Mouse (Mus musculus): ENCODE data around the gene Fam83d. TPM values are rescaled to one million over a fixed set of nuclear protein-coding genes. Genes with fewer than 3 reads are reported as not detected.

Fam83d gene
- polyA plus RNA-seq, 1 experiment from 2014 or later = 71.8 TPM

DNA sequence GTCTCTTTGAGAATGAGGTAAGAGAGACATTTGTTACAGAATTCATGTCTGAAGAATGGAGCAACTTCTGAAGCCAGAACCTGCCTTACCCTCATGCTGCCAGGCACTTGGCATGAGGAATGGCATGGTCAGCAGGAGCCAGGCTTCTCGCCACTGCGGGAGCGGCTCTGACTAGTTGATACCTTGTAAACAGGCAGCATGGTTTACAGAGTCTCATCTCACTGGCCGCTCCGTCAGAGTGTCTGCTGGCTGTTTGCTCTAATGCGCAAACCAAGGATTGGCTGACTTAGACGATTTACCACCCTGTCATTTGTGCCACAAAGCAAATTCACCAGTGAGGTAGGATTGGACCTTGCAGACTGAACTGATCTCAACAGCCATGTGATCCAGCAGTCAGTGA, 13.2 kb downstream of the Fam83d start:
- no peak for ATAC-seq (ENCODE audit: borderline replicate concordance, extremely low read depth, low FRiP score, low TSS enrichment)
- Histone ChIP-seq H3K4me1 (peaks cover 27% of the 10 kb centered on the region), H3K27ac (no peak overlapping the region), H3K36me3 (peaks cover 60% of the 10 kb centered on the region), H3K9ac (no peak overlapping the region), H3K4me3 (no peak overlapping the region), H3K4me2 (no peak overlapping the region), H3K27me3 (no peaks in the 10 kb centered on the region), H3K9me3 (no peaks in the 10 kb centered on the region)
- WGBS = 90% methylated on average over 7 of the region's 7 CpGs

DNA sequence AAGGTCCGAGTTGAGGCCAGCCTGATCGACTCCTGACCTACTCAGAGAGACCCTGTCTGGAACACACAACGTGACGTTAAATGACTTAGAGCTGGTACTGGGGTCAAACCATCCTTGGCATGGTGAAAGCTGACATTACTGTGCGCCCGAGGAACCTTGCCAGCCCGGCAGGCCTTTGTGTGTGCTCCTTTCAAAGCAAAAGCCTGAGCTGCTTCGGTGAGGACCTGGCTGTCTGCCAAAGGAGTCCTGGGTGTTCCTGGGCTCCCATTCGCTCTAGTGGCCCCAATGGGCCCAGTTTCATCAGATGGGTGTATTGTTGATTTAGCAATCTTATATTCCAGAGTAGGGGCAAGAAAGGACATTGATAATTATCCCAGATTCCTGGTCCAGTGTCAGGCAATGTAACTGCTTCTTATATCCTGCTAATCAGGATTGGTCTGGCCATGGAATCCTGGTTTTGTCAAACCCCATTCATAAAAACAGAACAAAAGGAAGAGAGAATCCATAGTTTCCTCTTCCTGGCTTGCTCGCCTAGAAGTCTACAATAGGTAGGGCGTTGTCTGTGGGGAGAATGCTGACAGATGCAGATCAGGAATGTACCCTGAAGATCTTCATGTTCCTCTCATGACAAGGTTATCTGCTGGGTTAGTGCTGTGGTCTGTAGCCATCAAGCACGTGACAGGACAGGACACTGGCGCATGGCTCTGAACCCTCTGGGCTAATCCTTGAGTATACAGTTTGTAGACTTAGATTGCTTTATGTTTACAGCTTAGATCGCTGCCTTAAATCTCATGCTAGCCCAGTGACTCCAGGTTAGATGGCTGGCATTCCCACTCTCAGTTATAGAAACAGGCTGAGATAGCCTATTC, 19.3 kb downstream of the Fam83d start:
- Histone ChIP-seq H3K36me3 (peaks cover 37% of the 10 kb centered on the region), H3K9me3 (no peaks in the 10 kb centered on the region), H3K4me1 (0 out of 2 replicates have a peak, but pooled peaks cover 4% of the 10 kb centered on the region), H3K4me2 (no peak overlapping the region), H3K27me3 (no peaks in the 10 kb centered on the region), H3K27ac (no peak overlapping the region), H3K9ac (no peak overlapping the region), H3K4me3 (no peak overlapping the region)
- ATAC-seq (ENCODE audit: borderline replicate concordance, extremely low read depth, low FRiP score, low TSS enrichment) = no peak
- 74% methylated on average over 14 of the region's 14 CpGs for WGBS

DNA sequence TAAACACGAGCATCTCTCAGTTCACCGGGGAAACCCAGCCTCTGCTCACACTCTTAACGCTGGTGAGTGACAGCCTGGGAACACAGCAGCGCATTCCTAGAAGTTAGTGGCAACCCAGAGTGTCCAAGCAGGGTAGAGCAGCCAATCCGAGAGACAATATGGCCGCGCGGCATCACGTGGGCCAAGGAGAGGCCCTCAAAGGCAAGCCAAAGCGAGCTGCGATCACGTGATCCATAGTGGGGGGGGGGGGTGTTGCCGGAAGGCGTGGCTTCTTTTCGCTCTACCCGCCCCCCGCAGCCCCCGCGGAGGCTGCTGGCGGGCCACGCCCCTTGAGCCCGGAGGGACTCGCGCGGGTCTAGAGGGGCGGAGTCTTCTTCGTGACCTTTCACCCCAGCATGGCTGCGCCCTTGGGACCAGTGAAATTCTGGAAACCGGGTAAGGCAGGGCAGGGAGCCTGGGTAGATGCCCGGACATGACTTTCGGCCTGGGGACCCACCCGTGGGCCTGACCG, 26.7 kb downstream of the Fam83d start, which contains the start of gene Dhx35:
Gene Dhx35, plus strand, starts transcription at position 314 of the 511 bp plus-strand sequence.
- H3K36me3 ChIP-seq = no peaks in the 10 kb centered on the region
- peak within 1 kb of the TSS; percentile 84 for H3K4me2 ChIP-seq
- no peaks in the 10 kb centered on the region for H3K9me3 ChIP-seq
- H3K4me3 ChIP-seq = peak within 1 kb of the TSS; percentile 95
- peak within 1 kb of the TSS; percentile 75 for H3K27ac ChIP-seq
- H3K9ac ChIP-seq = peak within 1 kb of the TSS; percentile 62
- H3K4me1 ChIP-seq = peaks cover 11% of the 10 kb centered on the region
- ATAC-seq (ENCODE audit: borderline replicate concordance, extremely low read depth, low FRiP score, low TSS enrichment) = peak; percentile 99
- WGBS = 0% methylated on average over 29 of the region's 33 CpGs
- no peaks in the 10 kb centered on the region for H3K27me3 ChIP-seq

DNA sequence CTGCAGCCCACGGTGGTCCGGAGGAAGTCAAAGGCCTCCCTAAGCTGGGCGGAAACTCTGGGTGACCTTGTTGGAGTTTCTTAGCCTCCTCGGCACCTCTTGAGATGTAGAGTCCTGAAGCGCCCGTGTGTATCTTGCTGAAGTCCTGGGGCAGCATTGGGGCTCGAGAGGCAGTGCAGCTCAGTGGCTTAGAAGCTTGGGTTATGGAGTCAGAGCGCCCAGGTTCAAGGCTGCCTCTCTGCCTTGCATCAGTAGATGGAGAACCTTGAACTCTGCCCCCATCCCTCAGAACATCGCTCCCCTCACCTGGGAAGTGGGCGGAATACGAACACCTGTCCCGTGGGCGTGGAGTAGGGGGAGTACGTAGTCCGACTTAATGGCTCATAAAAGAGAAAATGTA, 27.1 kb downstream of the Fam83d start:
- 8% methylated on average over 15 of the region's 15 CpGs for WGBS
- peak overlapping the region; percentile 62 for H3K9ac ChIP-seq

DNA sequence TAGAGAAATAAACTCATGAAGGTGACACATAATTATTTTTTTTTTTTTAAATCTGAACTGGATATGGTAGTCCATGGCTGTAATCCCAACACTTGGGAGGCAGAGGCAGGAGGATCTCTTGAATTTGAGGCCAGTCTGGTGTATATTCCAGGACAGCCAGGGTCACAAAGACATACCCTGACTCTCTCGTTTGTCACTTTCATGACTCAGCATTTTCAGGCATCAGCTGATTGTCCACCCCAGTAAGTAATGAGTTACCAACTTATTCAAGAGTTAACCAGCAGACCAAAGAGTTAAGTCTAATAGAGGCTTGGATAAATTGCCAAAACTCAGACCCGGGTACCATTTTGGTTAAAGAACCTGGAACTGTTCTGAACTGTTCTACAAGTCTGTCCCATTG, 28.0 kb downstream of the Fam83d start:
- H3K4me3 ChIP-seq = no peak overlapping the region
- no peak overlapping the region for H3K9ac ChIP-seq
- ATAC-seq (ENCODE audit: borderline replicate concordance, extremely low read depth, low FRiP score, low TSS enrichment) = no peak
- no peaks in the 10 kb centered on the region for H3K9me3 ChIP-seq
- no peaks in the 10 kb centered on the region for H3K36me3 ChIP-seq
- peaks cover 11% of the 10 kb centered on the region for H3K4me1 ChIP-seq
- no peak overlapping the region for H3K4me2 ChIP-seq
- no peaks in the 10 kb centered on the region for H3K27me3 ChIP-seq
- 81% methylated on average over 2 of the region's 2 CpGs for WGBS
- no peak overlapping the region for H3K27ac ChIP-seq

More for the DNA sequence above, 27.1 kb downstream of the Fam83d start:
- Histone ChIP-seq H3K27me3 (no peaks in the 10 kb centered on the region), H3K4me3 (peak overlapping the region; percentile 95), H3K27ac (peak overlapping the region; percentile 75), H3K9me3 (no peaks in the 10 kb centered on the region), H3K36me3 (no peaks in the 10 kb centered on the region), H3K4me1 (peaks cover 11% of the 10 kb centered on the region), H3K4me2 (peak overlapping the region; percentile 84)
- ATAC-seq (ENCODE audit: borderline replicate concordance, extremely low read depth, low FRiP score, low TSS enrichment) = no peak

DNA sequence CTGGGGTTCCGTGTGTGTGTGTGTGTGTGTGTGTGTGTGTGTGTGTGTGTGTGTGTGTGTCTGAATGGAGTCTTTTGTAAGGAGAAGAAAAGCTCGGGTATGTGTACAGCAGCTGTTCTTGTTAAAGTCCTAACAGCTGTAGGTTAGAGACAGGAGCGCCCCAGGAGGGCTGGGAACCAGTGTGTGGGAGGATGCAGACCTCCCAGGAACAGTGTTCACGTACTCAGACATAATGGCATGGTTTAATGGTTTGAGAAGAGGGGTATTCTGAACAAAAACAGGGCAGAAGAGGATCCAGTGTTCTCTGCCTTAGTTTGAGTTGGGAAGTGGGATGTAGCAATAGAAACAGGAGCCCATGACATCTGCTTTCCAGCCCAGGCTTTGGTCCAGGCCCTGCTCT, 31.4 kb downstream of the Fam83d start:
- Histone ChIP-seq H3K4me2 (no peak overlapping the region), H3K4me3 (no peak overlapping the region), H3K27ac (no peak overlapping the region), H3K27me3 (no peaks in the 10 kb centered on the region), H3K9ac (no peak overlapping the region), H3K4me1 (peaks cover 5% of the 10 kb centered on the region; the same call in 1 of the 2 replicates), H3K36me3 (peaks cover 19% of the 10 kb centered on the region; the same call in 1 of the 2 replicates), H3K9me3 (no peaks in the 10 kb centered on the region)
- 69% methylated on average over 4 of the region's 4 CpGs for WGBS
- ATAC-seq (ENCODE audit: borderline replicate concordance, extremely low read depth, low FRiP score, low TSS enrichment) = no peak

DNA sequence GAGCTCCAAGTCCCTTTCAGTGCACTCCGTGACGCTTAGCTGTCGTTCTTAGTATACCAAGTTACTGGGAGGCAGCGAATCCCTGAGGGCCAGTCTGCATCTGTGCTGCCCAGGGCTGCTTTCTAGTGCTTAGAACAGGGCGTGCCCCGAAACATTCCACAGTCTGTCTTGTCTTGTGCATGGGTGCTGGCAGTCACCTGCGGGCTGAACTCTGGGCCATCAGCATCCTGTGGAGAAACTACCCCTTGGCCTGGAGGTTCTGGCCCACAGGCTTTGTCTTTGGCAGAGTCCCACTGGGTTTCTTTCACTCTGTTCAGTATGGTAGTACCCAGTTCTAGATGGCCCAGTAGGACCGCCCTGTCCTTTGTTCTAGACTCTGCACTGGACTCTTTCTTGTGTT, 32.9 kb downstream of the Fam83d start:
- Histone ChIP-seq H3K27ac (no peak overlapping the region), H3K4me3 (no peak overlapping the region), H3K9ac (no peak overlapping the region), H3K9me3 (no peaks in the 10 kb centered on the region), H3K36me3 (peaks cover 21% of the 10 kb centered on the region; the same call in 1 of the 2 replicates), H3K4me1 (no peaks in the 10 kb centered on the region), H3K27me3 (no peaks in the 10 kb centered on the region), H3K4me2 (no peak overlapping the region)
- ATAC-seq (ENCODE audit: borderline replicate concordance, extremely low read depth, low FRiP score, low TSS enrichment) = no peak
- WGBS = 96% methylated on average over 8 of the region's 8 CpGs

DNA sequence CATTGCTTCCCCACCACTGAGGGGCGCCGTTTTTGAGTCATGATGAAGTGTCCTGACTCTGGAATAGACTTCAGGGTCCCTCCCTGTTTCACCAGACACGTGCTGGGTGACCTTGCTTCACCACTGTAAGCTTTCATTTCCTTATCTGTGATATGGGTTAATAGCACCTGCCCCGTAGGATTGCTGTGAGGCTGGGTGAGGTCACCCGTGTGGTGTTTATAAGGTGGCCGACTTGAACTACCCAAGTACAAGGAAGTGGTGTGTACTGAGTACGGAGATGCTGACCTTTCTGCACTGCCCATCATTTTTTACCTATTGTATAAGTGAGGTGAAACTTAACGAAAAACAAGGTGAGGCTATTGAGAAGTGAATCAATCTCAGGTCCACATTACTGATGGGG, 35.7 kb downstream of the Fam83d start:
- H3K4me3 ChIP-seq = no peak overlapping the region
- no peak overlapping the region for H3K4me2 ChIP-seq
- WGBS = 85% methylated on average over 8 of the region's 8 CpGs
- no peak for ATAC-seq (ENCODE audit: borderline replicate concordance, extremely low read depth, low FRiP score, low TSS enrichment)
- peaks cover 32% of the 10 kb centered on the region; the same call in 1 of the 2 replicates for H3K36me3 ChIP-seq
- no peak overlapping the region for H3K9ac ChIP-seq
- no peaks in the 10 kb centered on the region for H3K9me3 ChIP-seq
- no peaks in the 10 kb centered on the region for H3K27me3 ChIP-seq
- H3K4me1 ChIP-seq = no peaks in the 10 kb centered on the region
- no peak overlapping the region for H3K27ac ChIP-seq

DNA sequence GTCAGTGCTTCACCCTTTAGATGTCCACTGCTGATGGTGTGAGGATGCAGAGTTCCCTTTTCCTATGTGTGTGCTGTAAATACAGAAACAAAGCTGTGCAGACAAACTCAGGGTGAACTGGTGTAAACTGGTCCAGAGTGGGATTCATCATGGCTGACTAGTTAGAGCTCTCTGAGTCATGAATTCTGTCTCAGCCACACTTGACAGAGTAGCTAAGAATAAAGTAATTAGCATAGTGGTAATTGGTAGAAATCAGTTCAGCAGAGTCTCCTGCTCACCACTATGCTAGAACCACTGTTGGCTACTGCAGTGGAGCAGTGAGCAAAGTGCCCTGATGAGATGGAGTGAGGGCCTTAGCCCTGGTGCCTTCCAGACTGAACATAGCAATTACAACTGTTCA, 47.8 kb downstream of the Fam83d start:
- Histone ChIP-seq H3K27me3 (no peaks in the 10 kb centered on the region), H3K4me3 (no peak overlapping the region), H3K9me3 (no peaks in the 10 kb centered on the region), H3K27ac (no peak overlapping the region), H3K4me2 (no peak overlapping the region), H3K36me3 (peaks cover 20% of the 10 kb centered on the region; the same call in 1 of the 2 replicates), H3K4me1 (no peaks in the 10 kb centered on the region), H3K9ac (no peak overlapping the region)
- no peak for ATAC-seq (ENCODE audit: borderline replicate concordance, extremely low read depth, low FRiP score, low TSS enrichment)

DNA sequence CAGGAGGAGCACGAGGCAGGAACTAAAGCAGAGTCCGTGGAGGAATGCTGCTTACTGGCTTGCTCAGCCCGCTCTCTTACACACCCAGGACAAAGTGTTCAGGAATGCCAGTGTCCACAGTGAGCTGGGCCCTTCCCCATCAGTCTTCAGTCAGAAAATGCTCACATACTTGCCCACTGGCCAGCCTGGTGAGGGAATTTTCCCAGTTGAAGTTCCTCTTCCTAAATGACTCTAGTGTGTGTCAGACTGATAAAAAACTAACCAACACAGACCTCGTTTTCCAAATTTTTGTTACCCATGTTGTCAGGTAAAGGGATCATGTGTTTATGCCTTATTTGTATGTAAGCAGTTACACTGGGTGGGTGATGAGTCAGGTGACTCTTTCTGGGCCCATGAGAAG, 48.3 kb downstream of the Fam83d start:
- H3K27ac ChIP-seq = no peak overlapping the region
- no peaks in the 10 kb centered on the region for H3K4me1 ChIP-seq
- WGBS = 89% methylated on average over 4 of the region's 4 CpGs
- ATAC-seq (ENCODE audit: borderline replicate concordance, extremely low read depth, low FRiP score, low TSS enrichment) = no peak
- H3K27me3 ChIP-seq = no peaks in the 10 kb centered on the region
- no peaks in the 10 kb centered on the region for H3K9me3 ChIP-seq
- H3K9ac ChIP-seq = no peak overlapping the region
- H3K36me3 ChIP-seq = peaks cover 20% of the 10 kb centered on the region; the same call in 1 of the 2 replicates
- no peak overlapping the region for H3K4me2 ChIP-seq
- no peak overlapping the region for H3K4me3 ChIP-seq

DNA sequence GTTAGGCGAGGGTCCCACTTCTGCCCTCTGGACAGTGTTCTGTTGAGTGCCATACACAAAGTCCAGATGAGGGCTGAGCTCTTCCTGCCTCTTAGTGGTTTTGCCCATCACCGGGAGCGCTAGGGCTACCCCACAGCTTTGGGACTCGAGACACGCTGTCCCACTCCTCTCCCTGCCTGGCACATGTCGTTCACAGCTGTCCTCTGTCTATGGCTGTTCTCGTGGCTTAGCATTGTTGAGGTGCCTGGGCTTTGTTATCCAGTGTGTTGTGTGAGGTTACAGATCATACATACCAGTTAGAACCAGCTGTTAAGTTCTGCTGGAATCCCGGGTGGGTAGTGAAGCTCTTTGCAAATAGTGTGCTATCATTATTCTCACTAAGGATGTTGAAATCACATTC, 49.8 kb downstream of the Fam83d start:
- Histone ChIP-seq H3K9me3 (no peaks in the 10 kb centered on the region), H3K4me3 (no peak overlapping the region), H3K4me2 (no peak overlapping the region), H3K9ac (no peak overlapping the region), H3K4me1 (no peaks in the 10 kb centered on the region), H3K36me3 (peaks cover 20% of the 10 kb centered on the region; the same call in 1 of the 2 replicates), H3K27ac (no peak overlapping the region), H3K27me3 (no peaks in the 10 kb centered on the region)
- no peak for ATAC-seq (ENCODE audit: borderline replicate concordance, extremely low read depth, low FRiP score, low TSS enrichment)
- 78% methylated on average over 8 of the region's 8 CpGs for WGBS

DNA sequence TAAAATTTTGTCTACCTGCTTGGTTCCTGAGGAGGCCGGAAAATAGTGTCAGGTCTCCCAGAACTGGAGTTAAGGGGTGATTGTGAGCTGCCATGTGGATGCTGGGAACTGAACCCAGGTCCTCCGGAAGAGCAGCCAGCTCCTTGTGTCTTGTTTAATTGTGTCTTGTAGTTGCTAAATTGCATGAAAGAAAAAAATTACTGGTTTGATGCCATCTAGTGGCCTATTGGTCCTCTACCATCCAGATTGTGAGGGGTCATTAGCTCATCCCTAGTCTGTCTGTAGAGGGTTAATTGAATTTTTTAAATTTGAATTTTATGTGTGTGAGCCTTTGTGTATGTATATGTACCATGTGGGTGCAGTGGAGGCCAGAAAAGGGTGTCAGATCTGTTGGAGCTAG, 60.2 kb downstream of the Fam83d start:
- no peaks in the 10 kb centered on the region for H3K4me1 ChIP-seq
- H3K4me3 ChIP-seq = no peak overlapping the region
- no peak for ATAC-seq (ENCODE audit: borderline replicate concordance, extremely low read depth, low FRiP score, low TSS enrichment)
- H3K9me3 ChIP-seq = no peaks in the 10 kb centered on the region
- H3K4me2 ChIP-seq = no peak overlapping the region
- H3K9ac ChIP-seq = no peak overlapping the region
- H3K36me3 ChIP-seq = peaks cover 28% of the 10 kb centered on the region
- 86% methylated on average over 2 of the region's 2 CpGs for WGBS
- H3K27me3 ChIP-seq = no peaks in the 10 kb centered on the region
- no peak overlapping the region for H3K27ac ChIP-seq
